Mouse (Mus musculus) lung, adult 18-20 months (tissue): ENCODE measurements at regions not wholly inside any gene's neighbourhood (a gene's known extent, or its start where the extent isn't known, plus 50 kb on each side); places are given as distances from the start of the nearest gene placed in this dataset.

Experiments
- DNase-seq, 2 experiments: peaks; one replicate each; pipeline ENCODE4 v3.0.0; 2022; ENCODE audit warnings: mixed read lengths in 2 of 2

GRCm38 (mm10) chr15:36852229-36852821 is 155.2 kb downstream of the Zfp706 start:
- no peak for DNase-seq

- no peak for DNase-seq
Measured at GRCm38 (mm10) chr15:36848238-36848637, 159.3 kb downstream of the Zfp706 start.

- DNase-seq: no peak
Measured at GRCm38 (mm10) chr15:36846806-36847205, 160.8 kb downstream of the Zfp706 start.
